Mouse (Mus musculus) C2C12 (cell line): ENCODE data around the gene Banp.

ENCODE experiments used
- CTCF ChIP-seq: IDR thresholded peaks from one replicate; pipeline ENCODE4 v1.5.1; 2011; ENCODE audit not compliant: control insufficient read depth, insufficient read depth, insufficient read length
- MAX ChIP-seq: IDR thresholded peaks from one replicate; pipeline ENCODE4 v1.6.1; 2011; ENCODE audit warnings: mild to moderate bottlenecking, control low read depth
- MYOD1 ChIP-seq: IDR thresholded peaks from one replicate; pipeline ENCODE4 v1.6.1; 2011; ENCODE audit warnings: low read depth; ENCODE audit not compliant: control insufficient read depth, insufficient read length
- USF1 ChIP-seq: IDR thresholded peaks from one replicate; pipeline ENCODE4 v1.6.1; 2011; ENCODE audit warnings: low read depth, mild to moderate bottlenecking, control low read depth, moderate library complexity

DNA sequence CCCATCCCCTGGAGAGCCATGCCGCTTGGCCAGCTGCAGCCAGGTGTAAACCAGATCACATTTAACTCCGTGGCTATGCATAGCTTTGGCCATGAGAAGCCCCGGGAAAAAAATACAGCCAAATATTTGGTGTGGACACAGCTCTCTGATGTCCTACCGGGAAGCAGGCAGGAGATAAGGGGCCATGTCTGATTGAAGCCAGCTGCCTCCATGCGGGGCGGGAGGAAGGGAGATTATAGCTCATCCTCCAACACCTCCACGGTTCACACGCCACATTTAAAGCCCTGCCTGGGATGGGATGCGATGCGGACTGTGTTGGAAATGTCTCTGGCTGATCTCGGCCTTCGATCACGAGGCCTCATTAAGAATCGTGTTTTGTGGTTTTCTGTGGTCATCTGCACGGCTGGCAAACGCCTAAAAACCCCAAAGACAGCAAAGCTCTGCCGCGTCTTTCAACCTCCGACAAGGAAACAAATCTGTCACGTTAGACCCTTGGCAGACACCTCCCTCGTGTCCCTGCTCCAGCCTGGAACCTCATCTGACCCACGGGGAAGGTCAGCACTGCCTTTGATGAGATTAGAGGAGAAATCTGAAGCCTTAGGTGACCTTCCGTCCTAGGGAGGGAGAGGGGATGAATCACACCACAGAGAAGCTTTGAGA lies 126.8 kb downstream of the Banp start:
- TF ChIP-seq CTCF (no peak), MAX (no peak), USF1 (no peak), MYOD1 (no peak)
